Mouse (Mus musculus) liver, postnatal 0 days (tissue): Measurements from ENCODE around the gene Olfr91.

Experiments used
- CTCF ChIP-seq: sonication (generic); IDR thresholded peaks from 2 replicates; pipeline ENCODE4 v1.5.1; 2016; ENCODE audit warnings: antibody characterized with exemption, low read depth
- EP300 ChIP-seq: IDR thresholded peaks from 2 replicates; pipeline ENCODE4 v1.6.1; 2016; ENCODE audit warnings: antibody characterized with exemption, low read depth, mild to moderate bottlenecking

DNA sequence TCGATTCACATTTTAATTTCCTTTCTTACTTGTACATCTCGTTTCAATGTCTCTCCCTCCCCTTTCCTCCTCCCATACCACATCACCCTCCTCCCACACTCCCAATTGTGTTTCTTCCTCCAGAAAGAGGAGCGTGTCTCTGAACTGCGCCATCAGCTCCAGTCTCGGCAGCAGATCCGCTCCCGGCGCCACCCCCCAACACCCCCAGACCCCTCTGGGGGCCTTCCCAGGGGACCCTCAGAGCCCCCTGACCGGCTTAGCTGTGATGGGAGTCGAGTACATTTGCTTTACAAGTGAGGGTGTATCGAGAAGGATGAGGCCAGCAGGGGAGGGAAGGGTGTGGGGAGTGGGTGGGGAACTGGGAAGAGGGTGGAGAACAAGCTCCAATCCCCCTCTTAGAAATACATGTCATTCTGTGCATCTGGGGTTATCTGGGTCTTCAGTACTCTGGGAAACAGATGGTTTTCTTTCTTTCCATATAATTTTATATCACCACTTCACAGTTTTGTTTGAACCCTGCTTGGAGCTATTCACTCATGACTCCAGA is 25.3 kb downstream of the Olfr91 start:
- TF ChIP-seq CTCF (no peak), EP300 (no peak)
